In the genomic region with DNA sequence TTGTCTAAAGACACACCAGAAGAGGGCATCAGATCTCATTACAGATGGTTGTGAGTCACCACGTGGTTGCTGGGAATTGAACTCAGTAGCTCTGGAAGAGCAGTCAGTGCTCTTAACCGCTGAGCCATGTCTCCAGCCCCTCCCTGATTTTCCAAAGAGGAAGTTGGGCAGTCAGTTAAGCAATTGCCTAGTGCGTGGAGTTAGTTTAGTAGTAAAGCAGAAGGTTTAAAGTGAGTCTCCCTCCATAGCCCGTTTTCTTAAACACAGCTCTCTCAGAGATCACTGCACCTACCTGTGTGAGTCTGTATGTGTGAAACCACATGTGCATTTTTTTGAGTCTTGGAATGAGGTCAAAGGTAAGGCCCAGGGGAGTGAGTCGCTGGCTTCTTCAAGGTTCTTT, we compare ENCODE assay signal across 20 mouse cellular contexts. TPM values are rescaled to one million over a fixed set of nuclear protein-coding genes. Genes with fewer than 3 reads are reported as not detected.
DNase-seq lines count a peak whose midpoint lies in the region; ATAC-seq and TF ChIP-seq lines count a peak whose summit lies in the region.
"Had no signal": no experiment of that assay in that cellular context is flagged by ENCODE, and none has a peak within 500 bp of the region (broad histone marks: within the 10 kb centered on the region; RNA-seq: fewer than 3 reads in every experiment).

No protein-coding gene starts in this region.

- no peak for TF ChIP-seq POLR2A in lung, adult 2 months (IDR thresholded peaks at IDR 0.05; ENCODE audit: borderline replicate concordance, extremely low read depth, low read depth, low read length)
- TF ChIP-seq POLR2A in ES-Bruce4 (IDR thresholded peaks at IDR 0.05; ENCODE audit: insufficient read depth, low read length): no peak

- peaks cover 3% of the 10 kb centered on the region; the same call in 1 of the 2 replicates for H3K36me3 ChIP-seq in ES-Bruce4 (ENCODE audit: control insufficient read depth, insufficient read depth, low read length, poor library complexity, severe bottlenecking)
- no peaks in the 10 kb centered on the region for H3K36me3 ChIP-seq in splenic B cell, adult 2 months (ENCODE audit: control insufficient read depth, insufficient read depth, low read length, poor library complexity, severe bottlenecking)
- H3K36me3 ChIP-seq: heart, embryonic 13.5 days; liver, embryonic 13.5 days; midbrain, embryonic 13.5 days had no signal

- no peak overlapping the region for H3K4me3 ChIP-seq in lung, adult 2 months (replicated peaks; ENCODE audit: extremely low read depth, low read depth, low read length)
- H3K4me3 ChIP-seq in ES-Bruce4 (ENCODE audit: low read depth, low read length): 0 out of 2 replicates have a peak overlapping the region, but pooled peaks have one; percentile 12
- H3K4me3 ChIP-seq: heart, embryonic 13.5 days; midbrain, embryonic 13.5 days had no signal

- H3K9me3 ChIP-seq in ES-Bruce4 (replicated peaks; ENCODE audit: control insufficient read depth, insufficient read depth, low read length, poor library complexity, severe bottlenecking): no peaks in the 10 kb centered on the region
- H3K9me3 ChIP-seq: heart, embryonic 13.5 days; liver, embryonic 13.5 days; midbrain, embryonic 13.5 days had no signal

- TF ChIP-seq EP300 in ES-Bruce4 (IDR thresholded peaks at IDR 0.05; ENCODE audit: insufficient read depth, low read depth, low read length): no peak

- no peaks in the 10 kb centered on the region; the same call in 1 of the 2 replicates for H3K4me1 ChIP-seq in lung, adult 2 months (ENCODE audit: control insufficient read depth, insufficient read depth, low read length)
- peaks cover 7% of the 10 kb centered on the region for H3K4me1 ChIP-seq in ES-Bruce4 (ENCODE audit: control insufficient read depth, insufficient read depth, low read length)

- no peak for TF ChIP-seq CTCF in lung, adult 2 months (IDR thresholded peaks at IDR 0.05; ENCODE audit: insufficient read depth, low read length)
- no peak for TF ChIP-seq CTCF in ES-Bruce4 (IDR thresholded peaks at IDR 0.05; ENCODE audit: low read depth, low read length)

- peak; percentile 51 for DNase-seq in lung, postnatal 25 days (ENCODE audit: low spot score)
- DNase-seq in lung, adult 2 months: no peak
- DNase-seq in splenic B cell, adult 2 months (ENCODE audit: low read depth, low spot score): peak; percentile 23
- DNase-seq in embryo, embryonic 10.5 days (ENCODE audit: low spot score): no peak
- DNase-seq in retina, postnatal 1 day: no peak
- DNase-seq: cerebellum, postnatal 36 days; heart, postnatal 36 days; kidney, adult 11 months; kidney, postnatal 10 days; liver, embryonic 13.5 days; lung, postnatal 14 days; right cerebral cortex, postnatal 14 days; thymus, postnatal 14 days had no signal

- no peaks in the 10 kb centered on the region for H3K27me3 ChIP-seq in ES-Bruce4 (ENCODE audit: control insufficient read depth, insufficient read depth, low read length, poor library complexity, severe bottlenecking)
- H3K27me3 ChIP-seq in splenic B cell, adult 2 months (ENCODE audit: control insufficient read depth, insufficient read depth, low read length, poor library complexity, severe bottlenecking): peaks cover 2% of the 10 kb centered on the region
- H3K27me3 ChIP-seq: heart, embryonic 13.5 days had no signal

- peak overlapping the region; percentile 97 for H3K9ac ChIP-seq in ES-Bruce4 (ENCODE audit: low read depth, poor library complexity, severe bottlenecking)
- H3K9ac ChIP-seq: heart, embryonic 13.5 days; liver, embryonic 13.5 days; midbrain, embryonic 13.5 days had no signal

- 41% methylated on average over 5 of the region's 5 CpGs for WGBS in lung, adult 2 months

- H3K27ac ChIP-seq in ES-Bruce4 (ENCODE audit: insufficient read depth, low read length): peak overlapping the region; percentile 76
- H3K27ac ChIP-seq: heart, embryonic 13.5 days; hindbrain, postnatal 0 days; liver, embryonic 13.5 days; midbrain, embryonic 13.5 days had no signal

- ATAC-seq in hematopoietic stem cell, adult 5-6 weeks (replicated peaks in 1 of 2; ENCODE audit: insufficient read depth in 1 of 2, low FRiP score in 2 of 2, low TSS enrichment in 1 of 2, low read depth in 1 of 2, poor library complexity in 2 of 2, severe bottlenecking in 2 of 2): peak; percentile 36 to 46; a peak in 2 of 4 replicates
- ATAC-seq: forebrain, embryonic 14.5 days; hindbrain, postnatal 0 days; midbrain, embryonic 13.5 days had no signal

RNA-seq across cellular contexts. Expression of gene Gm17509, which starts 2.2 kb away (rescaled TPM):
- 0.11 and 0.12 TPM in 2 replicates for polyA plus RNA-seq in lung, adult 2 months (2012; rRNA removed)
- polyA plus RNA-seq in ES-Bruce4 (2011; ENCODE audit: insufficient read depth, insufficient read length, low read depth, missing spikeins): 0.27 and 0.58 TPM in 2 replicates
- total RNA-seq in hematopoietic stem cell, adult 5-6 weeks (2017): 0.74 and 1.3 TPM in 2 replicates
- total RNA-seq: gastrocnemius, postnatal 4 days; heart, postnatal 36 days had no signal
- polyA plus RNA-seq: liver, embryonic 13.5 days had no signal

RNA-seq across cellular contexts. Expression of gene Emb, which starts 14.8 kb away (rescaled TPM):
- 60.5 and 63.4 TPM in 2 replicates for polyA plus RNA-seq in lung, adult 2 months (2012; rRNA removed)
- polyA plus RNA-seq in ES-Bruce4 (2011; ENCODE audit: insufficient read depth, insufficient read length, low read depth, missing spikeins): 135 and 137 TPM in 2 replicates
- 349 and 424 TPM in 2 replicates for total RNA-seq in hematopoietic stem cell, adult 5-6 weeks (2017)

Comparison
In these comparisons a context has a peak if more than half of its experiments do, and no peak if none do; other contexts are left out.
1. DNase-seq: peak in lung, postnatal 25 days (single experiment) and splenic B cell, adult 2 months (single experiment); none in lung, adult 2 months (single experiment), embryo, embryonic 10.5 days (single experiment) and retina, postnatal 1 day (single experiment).